Mouse (Mus musculus): ENCODE data around the gene Ankrd31.
"Not testable (repeated sequence)": the region's sequence is repeated elsewhere in the genome, so short reads cannot be mapped to it uniquely, and the experiment has no call there.

The Ankrd31 gene

DNA sequence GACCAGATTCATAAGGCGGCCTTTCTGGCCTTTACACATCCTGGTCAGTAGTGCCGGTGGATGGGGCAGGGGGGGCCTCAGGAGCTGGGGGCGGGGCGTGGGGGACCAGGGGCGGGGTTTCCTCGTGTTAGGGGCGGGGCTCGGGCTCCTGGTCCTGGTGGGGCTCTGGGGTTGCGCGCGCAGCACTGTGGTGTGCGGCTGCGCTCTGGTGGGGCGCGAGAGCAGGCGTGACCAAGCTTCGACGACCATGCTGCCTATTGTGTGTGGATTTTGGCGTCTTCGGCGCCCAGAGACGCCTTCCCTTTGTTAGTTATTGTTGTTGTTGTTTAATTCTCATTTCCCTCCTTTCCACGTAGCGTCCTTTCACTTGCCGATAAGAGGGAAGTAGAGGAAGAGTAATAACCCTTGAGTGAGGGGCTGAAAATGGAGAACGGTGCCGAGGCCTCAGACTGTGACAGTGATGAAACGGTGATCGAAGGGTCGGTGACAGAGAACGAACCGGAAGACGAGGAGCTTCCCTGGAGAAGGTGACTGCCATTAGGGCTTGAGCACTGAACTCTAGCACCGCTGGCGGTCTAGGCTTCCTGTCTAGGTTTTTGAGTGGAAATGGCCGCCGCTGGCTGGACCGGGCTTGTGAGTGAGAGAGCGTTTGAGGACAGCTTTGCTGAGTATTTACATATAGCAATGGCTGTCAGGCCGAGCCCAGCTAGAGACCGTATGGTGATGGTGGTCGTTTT is at the start of gene Ankrd31:
TSS of gene Ankrd31 (plus strand) at position 164 of the 737 bp plus-strand sequence.
- no peak for DNase-seq (ENCODE audit: low spot score in 2 of 2)

DNA sequence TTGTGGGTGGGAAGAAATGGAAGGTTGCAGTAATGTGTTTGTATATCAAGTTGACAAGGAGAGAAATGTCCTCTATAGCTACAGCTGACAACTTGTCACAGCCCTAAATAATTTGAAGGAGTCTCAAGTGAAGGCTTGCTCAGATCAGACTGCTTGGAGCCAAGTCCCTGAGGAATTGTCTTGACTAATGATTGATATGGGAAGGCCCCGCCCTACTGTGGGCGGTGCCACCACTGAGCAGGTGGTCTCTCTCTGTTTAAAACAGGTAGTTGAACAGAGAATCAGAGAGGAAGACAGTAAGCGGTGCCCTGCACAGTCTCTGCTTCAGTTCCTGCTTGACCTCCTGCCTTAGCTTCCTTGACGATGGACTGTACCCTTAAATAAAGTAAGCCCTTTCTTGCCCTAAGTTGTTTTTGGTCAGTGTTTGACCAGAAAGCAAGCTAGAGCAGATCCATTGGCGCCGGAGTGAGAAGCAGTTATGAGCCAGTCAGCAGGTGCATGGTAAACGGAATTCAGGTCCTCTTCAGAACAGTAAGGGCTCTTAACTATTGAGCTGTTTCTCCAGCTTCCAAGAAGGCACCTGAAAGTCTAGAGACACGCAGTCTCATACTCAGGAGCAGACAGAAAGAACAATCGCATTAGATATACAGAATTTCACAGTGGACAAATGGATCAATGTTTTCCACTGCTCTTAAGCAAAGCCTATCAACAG is 45.3 kb upstream of the Ankrd31 start:
- DNase-seq (ENCODE audit: low spot score in 2 of 2) = no peak

DNA sequence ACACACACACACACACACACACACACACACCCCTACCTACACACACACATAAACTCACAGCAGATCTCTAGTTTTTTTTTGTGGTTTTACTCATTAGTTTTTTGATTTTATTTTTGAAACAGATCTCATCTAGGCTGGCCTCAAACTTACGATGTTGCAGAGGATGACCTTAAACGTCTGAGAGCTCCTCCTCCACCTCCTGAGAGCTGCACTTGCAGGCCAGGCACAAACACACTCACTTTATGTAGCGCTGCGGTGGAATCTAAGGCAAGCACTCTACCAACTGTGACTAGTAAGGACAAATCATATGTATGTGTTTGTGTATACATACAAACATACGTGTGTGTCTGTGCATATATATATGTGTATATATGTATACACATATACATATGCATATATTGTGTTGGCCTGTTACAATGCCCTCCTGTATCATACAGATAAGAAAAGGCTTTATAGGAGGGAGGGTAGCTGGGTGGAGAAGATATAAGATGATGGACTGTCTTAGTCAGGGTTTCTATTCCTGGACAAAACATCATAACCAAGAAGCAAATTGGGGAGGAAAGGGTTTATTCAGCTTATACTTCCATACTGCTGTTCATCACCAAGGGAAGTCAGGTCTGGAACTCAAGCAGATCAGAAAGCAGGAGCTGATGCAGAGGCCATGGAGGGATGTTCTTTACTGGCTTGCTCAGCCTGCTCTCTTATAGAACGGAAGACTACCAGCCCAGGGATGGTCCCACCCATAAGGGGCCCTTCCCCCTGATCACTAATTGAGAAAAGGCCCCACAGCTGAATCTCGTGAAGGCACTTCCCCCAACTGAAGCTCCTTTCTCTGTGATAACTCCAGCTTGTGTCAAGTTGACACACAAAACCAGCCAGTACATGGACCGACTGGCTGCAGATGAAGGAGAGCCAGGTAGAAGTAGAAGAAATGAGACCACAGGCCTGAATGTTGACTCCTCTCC is 38.5 kb upstream of the Ankrd31 start:
- DNase-seq (ENCODE audit: low spot score in 2 of 2) = no peak

DNA sequence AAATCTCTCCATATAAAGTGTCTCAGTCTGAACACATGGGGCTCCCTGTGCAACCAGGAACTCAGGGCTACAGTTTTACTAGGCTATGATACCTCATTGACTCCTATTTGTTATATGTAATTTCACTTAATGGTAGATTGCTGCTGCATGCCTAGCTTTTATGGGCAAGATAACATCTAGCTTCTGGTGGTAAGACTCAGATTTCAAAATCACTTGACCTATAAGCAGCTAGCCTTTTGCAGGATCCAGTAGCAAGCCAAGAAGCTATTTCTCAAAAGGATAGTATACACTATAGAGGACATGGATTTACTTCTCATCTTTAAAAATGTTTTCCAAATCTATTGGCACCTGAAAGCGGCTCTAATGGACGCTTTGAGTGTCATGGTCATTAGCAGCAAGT is 31.8 kb upstream of the Ankrd31 start:
- no peak for DNase-seq (ENCODE audit: low spot score in 2 of 2)

DNA sequence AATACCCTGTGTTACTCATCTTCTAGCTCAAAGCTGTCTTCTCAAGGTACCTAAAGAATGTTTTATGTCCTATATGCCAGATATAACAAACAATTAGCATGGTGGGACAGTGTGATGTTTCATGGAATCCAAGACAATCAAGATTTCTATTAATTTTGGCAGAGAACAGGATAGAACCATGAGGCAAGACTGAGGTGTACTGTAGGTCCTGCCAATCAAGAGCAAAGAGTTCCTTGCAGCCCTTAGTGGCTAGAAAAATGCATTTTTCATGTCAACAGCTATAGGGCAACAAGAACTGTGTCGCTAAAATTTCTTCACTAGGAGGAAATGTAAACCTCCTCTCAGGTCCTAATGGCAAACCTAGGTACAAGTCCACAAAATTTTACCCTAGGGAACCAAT is 30.3 kb upstream of the Ankrd31 start:
- DNase-seq (ENCODE audit: low spot score in 2 of 2) = no peak

DNA sequence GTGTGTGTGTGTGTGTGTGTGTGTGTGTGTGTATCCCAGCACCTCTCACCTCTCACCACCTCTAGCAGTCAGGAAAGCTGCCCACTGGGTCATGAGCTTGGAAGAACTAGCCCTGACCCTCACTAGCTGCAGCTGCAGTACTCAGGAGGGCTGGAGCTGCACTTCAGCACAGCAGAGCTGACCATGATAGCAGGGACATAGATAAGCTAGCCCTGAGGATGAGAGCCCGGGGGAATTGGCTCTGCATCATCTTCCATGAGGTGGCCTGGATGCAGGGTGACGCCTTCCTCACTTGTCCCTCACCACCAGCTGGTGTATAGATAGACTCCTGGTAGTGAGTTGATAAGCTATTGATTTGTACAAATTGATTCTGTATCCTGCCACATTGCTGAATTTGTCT is 28.1 kb upstream of the Ankrd31 start:
- no peak for DNase-seq (ENCODE audit: low spot score in 2 of 2)

DNA sequence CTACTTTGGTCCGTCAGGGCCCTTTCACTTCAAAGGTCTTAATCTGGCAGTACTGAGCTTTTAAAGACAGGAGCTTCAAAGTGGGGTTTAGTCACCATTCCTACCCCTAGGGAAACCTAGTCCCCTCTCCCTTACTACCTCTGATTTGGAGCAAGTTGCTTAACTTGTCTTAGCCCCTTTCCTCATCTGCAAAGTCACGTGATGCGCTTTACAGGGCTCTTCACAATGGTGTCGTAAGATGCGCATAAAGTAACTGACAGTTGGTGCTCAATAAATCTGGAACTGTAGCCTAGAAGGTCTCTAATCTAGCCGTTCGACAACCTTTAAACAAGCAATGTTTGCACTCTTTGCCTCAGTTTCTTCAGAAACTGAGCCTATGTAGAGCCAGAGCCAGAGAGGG is 19.8 kb upstream of the Ankrd31 start:
- no peak for DNase-seq (ENCODE audit: low spot score in 2 of 2)

DNA sequence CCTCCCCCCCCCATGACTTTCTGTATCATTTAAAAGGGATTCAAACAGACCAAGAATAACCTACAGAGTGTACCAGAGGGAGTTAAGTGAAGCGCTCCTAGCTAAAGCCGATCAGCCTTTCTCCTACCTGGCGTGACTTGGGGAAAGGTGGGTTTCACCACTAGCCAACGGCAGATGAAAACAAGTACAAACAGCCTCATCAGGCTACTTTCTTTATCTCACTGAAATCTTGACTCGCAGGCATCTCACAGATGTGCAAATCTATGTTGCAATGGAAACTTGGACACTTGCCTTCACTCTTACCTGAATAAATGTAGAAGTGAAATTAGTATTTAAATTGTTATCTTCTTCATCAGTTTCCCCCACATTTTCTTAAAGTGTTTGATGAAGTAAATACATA is 18.9 kb upstream of the Ankrd31 start:
- DNase-seq (ENCODE audit: low spot score in 2 of 2) = no peak

DNA sequence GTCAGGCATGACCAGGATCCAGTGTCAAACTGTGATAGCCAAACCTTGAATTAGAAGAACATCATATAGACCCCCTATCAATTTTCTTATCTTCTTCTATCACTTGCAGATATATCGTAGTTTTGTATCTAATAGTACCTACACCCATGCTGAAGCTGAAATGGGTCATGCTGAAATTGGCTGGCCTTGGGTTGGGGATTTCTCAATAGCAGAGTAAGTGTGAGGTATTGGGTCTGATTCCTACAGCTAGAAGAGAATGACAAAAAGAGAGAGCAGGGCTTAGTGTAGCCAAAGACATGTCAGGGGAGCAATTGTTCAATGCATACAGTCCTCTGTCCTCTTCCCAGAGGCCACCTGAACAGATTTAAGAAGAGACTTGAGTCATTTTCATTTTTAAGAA is 18.0 kb upstream of the Ankrd31 start:
- DNase-seq (ENCODE audit: low spot score in 2 of 2) = no peak

DNA sequence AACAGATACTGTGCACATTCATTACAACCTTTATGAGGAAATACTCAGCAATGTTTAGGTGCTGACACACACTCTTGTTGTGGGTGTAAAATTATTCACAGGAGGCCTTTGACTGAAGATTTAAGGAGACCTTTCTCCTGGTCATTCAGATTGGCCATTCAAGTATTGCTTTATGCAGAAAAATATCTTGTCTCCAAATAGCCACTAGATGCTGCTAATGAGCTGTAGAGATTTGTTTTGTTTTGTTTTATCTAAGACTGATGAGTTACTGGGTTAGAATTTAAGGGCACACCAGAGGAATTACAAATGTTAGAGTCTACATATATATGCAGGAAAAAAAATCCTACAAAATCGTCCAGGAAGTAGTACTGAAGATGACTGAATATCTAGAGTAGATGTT is 12.9 kb upstream of the Ankrd31 start:
- DNase-seq (ENCODE audit: low spot score in 2 of 2) = no peak

DNA sequence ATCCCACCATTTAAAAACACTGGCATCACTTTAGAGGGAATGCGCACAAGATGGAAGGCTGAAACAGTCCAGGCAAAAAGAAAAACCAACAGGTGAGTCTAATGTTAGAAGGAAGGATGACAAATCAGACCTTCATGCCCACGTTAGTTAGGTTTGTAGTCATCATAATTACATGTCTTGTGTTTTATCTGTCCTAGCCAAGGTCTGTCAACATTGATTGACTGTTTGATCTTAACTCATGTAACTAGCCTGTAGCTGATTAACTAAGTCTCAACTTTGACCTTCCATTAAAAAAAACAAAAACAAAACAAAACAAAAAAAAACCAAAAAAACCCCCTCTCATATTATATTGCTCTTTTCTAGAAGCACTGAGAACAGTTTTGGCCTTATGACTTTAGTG is 7.9 kb upstream of the Ankrd31 start:
- DNase-seq (ENCODE audit: low spot score in 2 of 2) = no peak

DNA sequence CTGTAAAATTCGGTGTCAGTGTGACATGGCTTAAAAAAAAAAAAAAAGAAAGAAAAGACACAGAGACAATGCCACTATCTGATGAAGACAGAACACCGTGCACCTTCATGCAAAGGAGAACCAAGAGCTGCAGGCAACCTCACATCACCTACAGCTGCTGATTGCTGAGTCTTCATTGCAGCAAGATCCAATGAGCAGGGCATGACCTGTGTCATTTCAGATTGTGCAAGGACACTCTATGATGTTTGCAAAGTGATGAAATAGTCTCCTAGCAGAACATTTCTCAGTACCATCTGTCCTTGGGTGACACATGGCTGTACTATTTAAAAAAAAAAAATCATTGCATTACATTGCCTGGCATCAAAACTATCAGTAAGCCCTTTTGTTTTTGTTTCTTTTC is 5.2 kb upstream of the Ankrd31 start:
- no peak for DNase-seq (ENCODE audit: low spot score in 2 of 2)

DNA sequence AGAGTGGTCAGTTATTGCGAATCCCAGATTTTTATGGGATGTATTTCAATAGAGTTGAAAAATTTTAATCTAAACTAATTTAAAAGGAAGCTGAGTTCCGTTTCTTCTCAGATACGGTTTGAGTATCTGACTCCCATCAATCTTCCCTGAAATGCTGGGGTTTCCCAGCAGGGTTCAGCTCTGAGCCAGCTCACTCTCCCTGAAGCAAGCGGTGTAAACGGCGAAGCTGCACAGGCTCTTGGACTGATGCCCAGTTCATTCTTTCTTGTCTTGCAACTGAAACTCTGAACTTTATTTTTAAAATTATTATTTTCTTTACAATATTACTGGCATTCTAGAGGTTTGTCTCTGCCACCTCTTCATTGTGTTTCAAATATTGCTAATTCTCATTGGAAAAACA is 2.0 kb upstream of the Ankrd31 start:
- DNase-seq (ENCODE audit: low spot score in 2 of 2) = no peak

DNA sequence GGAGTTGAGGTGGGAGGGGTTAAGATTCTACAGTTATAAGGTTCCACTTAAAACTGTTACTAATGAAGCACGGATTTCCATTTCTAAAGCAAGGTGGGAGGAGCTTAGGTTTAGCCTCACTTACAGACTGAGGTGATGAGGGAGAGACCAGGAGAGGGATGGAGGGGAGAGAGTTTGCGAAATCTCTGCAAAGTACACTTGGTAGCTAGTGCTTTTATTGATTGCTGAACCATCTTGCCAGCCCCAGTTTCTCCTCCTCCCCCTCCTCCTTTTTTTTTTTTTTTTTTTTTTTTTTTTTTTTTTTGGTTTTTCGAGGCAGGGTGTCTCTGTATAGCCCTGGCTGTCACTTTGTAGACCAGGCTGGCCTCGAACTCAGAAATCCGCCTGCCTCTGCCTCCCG is 1.8 kb downstream of the Ankrd31 start:
- no peak for DNase-seq (ENCODE audit: low spot score in 2 of 2)

DNA sequence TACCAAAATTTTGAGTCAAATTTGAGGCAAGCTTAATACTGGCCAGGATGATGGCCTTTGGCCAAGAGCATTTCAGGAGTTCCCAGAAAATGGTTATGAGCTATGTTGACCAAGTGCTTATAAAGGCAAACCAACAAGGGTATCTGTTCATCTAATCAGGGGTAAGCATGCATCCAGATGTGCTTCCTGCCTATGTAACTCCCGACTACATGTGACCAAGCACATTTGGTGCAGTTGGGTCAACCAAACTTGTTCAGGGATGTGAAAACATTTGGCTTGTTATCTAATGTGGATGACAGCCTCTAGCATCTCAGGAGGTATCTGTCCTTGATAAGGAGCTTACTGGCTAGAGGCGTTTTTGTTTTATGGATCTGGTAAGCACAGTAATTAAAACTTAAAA is 12.8 kb downstream of the Ankrd31 start:
- DNase-seq (ENCODE audit: low spot score in 2 of 2) = no peak

DNA sequence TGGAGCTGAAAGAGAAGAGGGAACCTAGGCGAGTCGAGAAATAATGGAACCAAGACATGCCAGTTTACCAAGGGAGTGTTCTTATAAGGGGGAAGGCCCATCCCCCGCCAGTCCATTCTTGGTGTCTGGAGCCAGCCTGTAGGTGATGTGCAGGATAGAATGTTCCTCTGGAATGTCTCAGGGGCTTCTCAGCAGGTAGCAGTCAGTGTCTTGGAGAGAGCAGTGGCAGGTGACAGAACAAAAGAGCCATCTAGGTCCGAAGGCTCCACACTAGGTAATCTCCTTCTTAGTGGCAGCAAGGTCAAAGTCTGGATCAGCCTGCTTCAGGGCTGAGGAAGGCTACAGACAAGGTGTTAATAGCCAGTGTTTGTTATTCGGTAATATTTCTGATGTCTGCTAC is 38.0 kb downstream of the Ankrd31 start:
- not testable (repeated sequence) for DNase-seq (ENCODE audit: low spot score in 2 of 2)

DNA sequence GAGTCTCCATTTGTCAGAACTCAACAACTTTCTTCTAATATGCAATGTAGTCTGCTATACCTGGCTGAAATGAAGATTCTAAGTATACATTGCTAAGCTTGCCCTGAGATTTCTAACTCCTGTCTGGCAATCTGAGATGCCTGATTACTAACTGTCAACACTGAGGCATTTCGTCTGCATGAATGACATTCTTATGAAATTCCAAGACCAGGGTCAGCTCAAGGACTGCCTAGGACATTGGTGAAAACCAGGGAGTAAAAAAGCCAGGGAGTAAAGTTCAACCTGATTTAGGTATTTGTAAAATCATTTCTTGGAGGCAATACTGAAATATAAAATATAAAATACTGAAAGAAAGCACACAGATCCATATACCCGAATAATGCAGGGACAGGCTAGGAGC is 45.4 kb downstream of the Ankrd31 start:
- no peak for DNase-seq (ENCODE audit: low spot score in 2 of 2)

DNA sequence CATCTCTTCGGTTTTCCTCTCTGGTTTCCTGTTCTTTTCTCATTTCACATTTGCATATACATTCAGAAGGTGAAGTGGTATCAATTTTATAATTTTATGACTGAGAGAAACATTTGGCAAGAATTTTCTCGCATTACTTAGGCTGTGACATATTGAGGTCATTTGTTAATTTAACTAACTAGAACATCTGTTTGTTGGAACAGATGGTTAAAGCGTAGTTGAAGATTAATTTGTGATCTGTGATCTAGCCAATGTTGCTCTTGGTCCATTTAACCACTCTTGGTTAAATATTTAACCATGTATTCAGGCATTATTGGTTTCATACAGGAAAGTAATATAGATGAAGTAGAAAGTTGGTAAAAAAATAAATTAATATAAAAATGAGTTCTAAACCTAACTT is 47.2 kb downstream of the Ankrd31 start:
- no peak for DNase-seq (ENCODE audit: low spot score in 2 of 2)

DNA sequence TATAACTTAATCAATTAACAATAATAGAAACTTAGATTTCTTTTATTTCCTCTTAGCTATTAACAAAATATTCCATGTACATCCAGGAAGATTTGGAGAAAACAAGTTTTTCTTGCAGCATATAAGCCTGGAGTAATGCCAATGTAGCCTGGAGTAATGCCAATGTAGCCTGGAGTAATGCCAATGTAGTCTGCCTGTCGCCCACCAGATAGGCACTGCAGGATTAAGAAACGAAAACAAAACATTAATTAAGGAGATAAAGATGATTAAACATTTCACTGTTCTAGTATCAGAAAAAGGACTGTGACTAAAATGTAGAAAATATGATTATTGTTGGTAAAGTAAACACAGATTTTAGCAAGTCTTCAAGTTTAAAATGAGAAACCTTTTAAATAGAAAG is 49.4 kb downstream of the Ankrd31 start:
- peak; percentile 7 to 9 for DNase-seq (ENCODE audit: low spot score in 2 of 2)

DNA sequence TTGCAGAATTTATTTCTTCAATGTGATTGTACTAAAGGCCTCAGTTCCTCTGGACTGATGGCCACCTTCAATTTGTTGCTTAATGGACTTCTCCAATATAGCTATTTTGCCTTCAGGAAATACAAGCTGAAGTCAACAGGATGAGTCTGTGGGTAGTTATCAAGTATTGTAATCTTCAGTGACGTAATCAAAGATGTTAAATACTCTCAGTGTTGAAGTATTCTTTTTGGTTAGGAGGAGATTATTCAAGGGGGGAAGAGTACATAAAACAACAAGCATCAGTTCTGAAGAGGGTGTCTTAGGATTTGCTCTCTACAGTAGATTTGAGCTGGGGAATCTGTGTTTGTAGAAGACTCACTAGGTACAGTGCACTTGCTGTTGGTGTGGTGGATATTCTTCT is 101.7 kb downstream of the Ankrd31 start:
- no peak for DNase-seq (ENCODE audit: low spot score in 2 of 2)

DNA sequence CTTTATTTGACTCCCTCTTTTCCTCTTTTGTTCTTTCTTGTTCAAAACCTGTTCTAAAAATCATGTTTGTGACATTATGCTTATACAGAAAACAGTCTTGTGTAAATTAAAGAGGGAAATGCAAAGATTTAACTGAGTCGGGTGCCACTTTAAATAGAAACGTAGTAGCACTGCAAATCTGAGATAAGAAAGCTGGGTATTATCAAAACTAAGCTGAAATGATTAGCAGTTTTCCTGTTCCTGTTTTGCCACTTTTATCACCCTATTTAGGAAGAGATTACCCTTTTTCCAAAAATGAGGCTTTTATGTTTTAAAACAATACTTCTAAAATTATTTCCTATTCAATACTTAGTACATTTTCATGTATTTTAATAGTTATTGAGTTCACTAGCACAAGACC is 104.1 kb downstream of the Ankrd31 start:
- no peak for DNase-seq (ENCODE audit: low spot score in 2 of 2)

DNA sequence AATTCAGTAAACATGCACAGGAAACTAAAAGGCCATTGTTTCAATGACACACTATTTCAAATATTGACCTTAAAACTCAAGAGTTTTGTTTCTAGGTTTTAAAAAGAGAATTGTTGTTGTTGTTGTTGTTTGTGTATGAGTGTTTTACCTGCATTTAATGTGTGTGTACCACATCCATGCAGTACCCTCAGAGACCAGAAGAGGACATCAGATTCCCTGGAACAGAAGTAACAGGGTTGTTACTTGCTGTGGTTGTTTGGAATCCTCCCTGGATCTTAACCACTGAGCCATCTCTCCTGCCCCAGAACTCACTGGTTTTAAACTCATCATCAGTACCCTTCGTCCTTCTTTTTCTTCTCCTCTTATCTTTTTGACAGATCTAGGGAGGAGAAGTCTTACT is 105.2 kb downstream of the Ankrd31 start:
- DNase-seq (ENCODE audit: low spot score in 2 of 2) = peak in 1 of 2 experiments; percentile 23

Measured in frontal cortex, postnatal 36 days (tissue).